Comparison of ENCODE assay signal across 8 mouse cellular contexts in genomic region chr12:15814249-15815081, GRCm38 (mm10). TPM values are rescaled to one million over a fixed set of nuclear protein-coding genes. Genes with fewer than 3 reads are reported as not detected.
DNase-seq lines count a peak whose midpoint lies in the region; ATAC-seq lines count a peak whose summit lies in the region.

No protein-coding gene starts in this region.

- H3K4me1 ChIP-seq in liver, embryonic 15.5 days (replicated peaks) = peaks cover 20% of the 10 kb centered on the region
- H3K4me1 ChIP-seq in neural tube, embryonic 15.5 days = peaks cover 32% of the 10 kb centered on the region

- peak; percentile 55 to 56 for DNase-seq in frontal cortex, postnatal 36 days (ENCODE audit: low spot score in 2 of 2)
- peak; percentile 38 for DNase-seq in adrenal gland, postnatal 25 days
- peak; percentile 43 for DNase-seq in gastrocnemius, postnatal 10 days
- peak; percentile 52 to 54 for DNase-seq in thymus, postnatal 10 days (ENCODE audit: low spot score in 2 of 2)

- peaks cover 52% of the 10 kb centered on the region for H3K27me3 ChIP-seq in liver, embryonic 15.5 days
- H3K27me3 ChIP-seq in neural tube, embryonic 15.5 days (replicated peaks) = no peaks in the 10 kb centered on the region

- H3K4me3 ChIP-seq in liver, embryonic 15.5 days (replicated peaks) = peak overlapping the region; percentile 63
- H3K4me3 ChIP-seq in neural tube, embryonic 15.5 days (replicated peaks) = peak overlapping the region; percentile 87

- H3K27ac ChIP-seq in liver, embryonic 15.5 days (replicated peaks) = 0 out of 2 replicates have a peak overlapping the region, but pooled peaks have one; percentile 6
- H3K27ac ChIP-seq in neural tube, embryonic 15.5 days (replicated peaks) = peak overlapping the region; percentile 97

- peak overlapping the region; percentile 85 for H3K4me2 ChIP-seq in liver, embryonic 15.5 days
- peak overlapping the region; percentile 67 for H3K4me2 ChIP-seq in neural tube, embryonic 15.5 days

- no peaks in the 10 kb centered on the region for H3K9me3 ChIP-seq in liver, embryonic 15.5 days (replicated peaks)
- H3K9me3 ChIP-seq in neural tube, embryonic 15.5 days (replicated peaks) = no peaks in the 10 kb centered on the region

- no peak overlapping the region; the same call in 1 of the 2 replicates for H3K9ac ChIP-seq in liver, embryonic 15.5 days
- peak overlapping the region; percentile 100 for H3K9ac ChIP-seq in neural tube, embryonic 15.5 days (replicated peaks)

- ATAC-seq in frontal cortex, adult (ENCODE audit: low TSS enrichment) = no peak
- peak; percentile 3 for ATAC-seq in inflammation-experienced regulatory T-cells, adult 6 months
- ATAC-seq in liver, embryonic 15.5 days (ENCODE audit: insufficient read depth) = no peak
- no peak for ATAC-seq in neural tube, embryonic 15.5 days (ENCODE audit: low FRiP score)

- H3K36me3 ChIP-seq in liver, embryonic 15.5 days (replicated peaks) = no peaks in the 10 kb centered on the region
- no peaks in the 10 kb centered on the region for H3K36me3 ChIP-seq in neural tube, embryonic 15.5 days

- WGBS in liver, embryonic 15.5 days (ENCODE audit: insufficient replicate concordance) = 1% methylated on average over 32 of the region's 32 CpGs
- WGBS in neural tube, embryonic 15.5 days = 0% methylated on average over 32 of the region's 32 CpGs

RNA-seq across cellular contexts. Expression of gene Trib2, which starts 2.3 kb away (rescaled TPM):
- total RNA-seq in adrenal gland, postnatal 25 days (2021) = 12.3 and 12.9 TPM in 2 replicates
- total RNA-seq in gastrocnemius, postnatal 10 days (2021) = 10 to 100 TPM; 23.5 to 32.1 TPM
- 10 to 100 TPM; 38.7 to 86.8 (median 66.6) TPM for polyA plus RNA-seq in inflammation-experienced regulatory T-cells, adult 6 months (2017; shearing (Covaris generic))
- 2.2 and 2.3 TPM in 2 replicates for polyA plus RNA-seq in liver, embryonic 15.5 days (2015; fragmentation: Nextera tagmentation; extraction: Ambion mirVana)
- 119 and 134 TPM in 2 replicates for polyA plus RNA-seq in neural tube, embryonic 15.5 days (2015; fragmentation: Nextera tagmentation; extraction: Ambion mirVana)

Comparison
In these comparisons a context has a peak if more than half of its experiments do, and no peak if none do; other contexts are left out.
1. RNA of gene Trib2, which starts 2.3 kb away (polyA plus RNA-seq): 119 to 134 TPM in neural tube, embryonic 15.5 days and 38.7 to 86.8 TPM in inflammation-experienced regulatory T-cells, adult 6 months; 2.2 to 2.3 TPM in liver, embryonic 15.5 days; every median in the first group is over 10 times any median in the second.
2. Peak in every context shown above with its lines, with median percentiles within 50 percentile points of each other: DNase-seq.